Mouse (Mus musculus): Measurements from ENCODE around the gene Egflam. TPM values are rescaled to one million over a fixed set of nuclear protein-coding genes. Genes with fewer than 3 reads are reported as not detected.

Gene Egflam
- 1 to 10 TPM; 3.9 to 4.1 TPM for total RNA-seq (2021)
- long read RNA-seq, experiment 1, partial matches to known transcripts: 1 of 1 reads
- long read RNA-seq, experiment 1, other reads (novel, unspliced or antisense): 0 of 1 reads
- long read RNA-seq, experiment 2, full-length matches to known transcripts: 1 of 1 reads
- long read RNA-seq, experiment 2, partial matches to known transcripts: 0 of 1 reads
- long read RNA-seq, experiment 2, other reads (novel, unspliced or antisense): 0 of 1 reads

- peak; percentile 29 to 43 for DNase-seq
Measured at GRCm38 (mm10) chr15:7397818-7398608, at the start of gene Egflam. Gene Egflam, minus strand, starts transcription at chr15:7398395.

DNA sequence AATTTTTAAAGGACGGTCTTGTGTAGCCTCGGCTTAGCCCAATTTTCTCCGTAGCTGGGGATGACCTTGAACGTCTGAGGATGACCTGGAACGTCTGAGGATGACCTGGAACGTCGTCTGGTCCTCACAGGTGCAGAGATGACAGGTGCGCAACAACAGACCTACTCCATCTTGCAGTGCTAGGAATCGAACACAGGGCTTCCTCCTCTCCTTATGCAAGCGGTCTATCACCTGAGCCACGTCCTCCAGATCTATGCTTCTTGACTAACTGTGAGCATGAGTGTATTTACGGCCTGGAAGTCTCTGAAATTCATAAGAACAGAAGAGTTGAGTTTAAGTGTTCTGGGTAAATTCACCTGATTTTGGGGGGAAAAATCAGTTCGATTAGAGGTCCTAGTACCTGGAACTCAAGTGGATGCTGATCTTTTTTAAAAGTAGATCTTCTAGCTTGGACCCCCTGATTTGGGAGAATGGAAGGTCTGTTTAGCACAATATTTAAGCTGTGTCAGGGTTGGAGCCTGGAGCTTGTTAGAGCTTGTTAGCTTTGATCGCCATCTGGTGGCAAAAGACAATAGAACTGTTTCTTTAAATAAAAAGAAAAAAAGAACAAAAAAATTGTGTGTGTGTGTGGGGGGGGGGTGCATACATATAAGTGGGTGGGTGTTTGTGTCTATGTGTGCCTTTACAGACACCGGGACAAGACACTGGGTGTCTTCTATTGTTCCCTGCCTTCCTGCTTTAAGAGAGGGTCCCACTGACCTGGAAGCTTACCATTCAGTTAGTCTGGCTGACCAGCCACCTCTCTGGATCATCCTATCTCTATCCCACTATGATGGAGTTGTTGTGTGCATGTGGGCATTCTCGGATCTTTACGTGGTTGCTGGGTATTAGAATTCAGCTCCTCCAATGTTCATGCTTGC, 45.5 kb upstream of the Egflam start:
- DNase-seq: peak in 1 of 2 experiments; percentile 23

DNA sequence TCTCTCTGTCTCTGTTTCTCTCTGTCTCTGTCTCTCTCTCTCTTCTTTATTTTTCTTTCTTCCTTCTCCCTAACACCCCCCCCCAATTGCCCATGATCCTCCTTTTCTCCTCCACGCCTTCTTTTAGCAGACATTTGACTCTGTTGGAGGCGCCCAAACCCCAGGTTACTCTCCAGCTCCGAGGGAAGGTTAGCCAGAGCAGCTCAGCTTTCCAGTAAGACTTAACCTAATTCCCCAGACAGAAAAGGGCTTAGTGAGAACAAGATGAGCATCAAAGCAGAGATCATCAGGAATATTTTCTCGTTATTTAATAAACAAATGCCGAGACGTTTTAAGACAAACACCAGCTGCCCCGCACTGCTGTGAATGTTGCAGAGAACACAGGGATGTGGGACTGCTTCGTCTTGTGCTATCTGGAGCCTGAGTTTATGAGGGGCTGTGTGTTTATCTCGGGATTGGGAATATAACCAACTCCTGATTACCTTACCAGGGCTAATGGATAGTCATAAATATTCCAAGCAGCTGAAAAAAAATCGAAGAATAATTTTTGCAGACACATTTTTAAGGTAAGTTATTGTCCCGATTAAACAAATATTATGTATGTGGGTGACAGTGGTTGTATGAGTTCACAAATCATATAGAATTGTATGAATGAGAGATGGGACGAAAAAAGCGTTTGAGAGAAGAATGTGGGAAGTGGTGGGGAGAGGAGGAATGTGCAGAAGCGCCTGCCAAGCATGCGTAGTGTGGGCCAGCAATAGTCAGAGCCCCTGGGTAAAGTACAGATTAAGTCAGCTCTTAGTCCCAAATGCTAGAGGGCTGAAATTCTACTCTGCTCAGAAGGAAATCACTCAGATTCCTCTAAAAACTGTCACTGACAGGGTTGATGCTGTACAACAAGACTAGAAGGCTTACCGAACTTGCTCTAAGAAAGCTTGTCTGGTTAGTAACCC, 44.2 kb upstream of the Egflam start:
- no peak for DNase-seq

- DNase-seq: no peak
Measured at GRCm38 (mm10) chr15:7424282-7424681, 26.1 kb upstream of the Egflam start.

DNA sequence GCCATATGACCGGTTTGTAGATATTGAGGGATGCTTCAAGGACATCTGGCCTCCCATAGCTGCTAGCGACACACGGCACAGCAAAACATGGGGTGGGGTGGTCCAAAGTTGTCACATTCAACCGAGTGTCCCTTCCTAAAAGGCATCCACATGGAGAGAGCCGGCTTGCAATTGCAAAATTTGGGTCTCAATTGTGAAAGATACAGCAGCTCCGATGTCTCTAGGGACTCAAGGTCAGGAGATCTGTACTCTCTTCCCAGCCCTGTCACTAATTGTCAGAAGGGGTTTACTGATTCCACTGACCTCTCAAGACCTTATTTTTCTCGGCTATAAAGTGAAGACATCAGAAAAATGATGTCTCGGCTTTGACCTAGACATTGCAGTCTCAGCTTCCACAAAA, 6.3 kb upstream of the Egflam start:
- DNase-seq: no peak

DNA sequence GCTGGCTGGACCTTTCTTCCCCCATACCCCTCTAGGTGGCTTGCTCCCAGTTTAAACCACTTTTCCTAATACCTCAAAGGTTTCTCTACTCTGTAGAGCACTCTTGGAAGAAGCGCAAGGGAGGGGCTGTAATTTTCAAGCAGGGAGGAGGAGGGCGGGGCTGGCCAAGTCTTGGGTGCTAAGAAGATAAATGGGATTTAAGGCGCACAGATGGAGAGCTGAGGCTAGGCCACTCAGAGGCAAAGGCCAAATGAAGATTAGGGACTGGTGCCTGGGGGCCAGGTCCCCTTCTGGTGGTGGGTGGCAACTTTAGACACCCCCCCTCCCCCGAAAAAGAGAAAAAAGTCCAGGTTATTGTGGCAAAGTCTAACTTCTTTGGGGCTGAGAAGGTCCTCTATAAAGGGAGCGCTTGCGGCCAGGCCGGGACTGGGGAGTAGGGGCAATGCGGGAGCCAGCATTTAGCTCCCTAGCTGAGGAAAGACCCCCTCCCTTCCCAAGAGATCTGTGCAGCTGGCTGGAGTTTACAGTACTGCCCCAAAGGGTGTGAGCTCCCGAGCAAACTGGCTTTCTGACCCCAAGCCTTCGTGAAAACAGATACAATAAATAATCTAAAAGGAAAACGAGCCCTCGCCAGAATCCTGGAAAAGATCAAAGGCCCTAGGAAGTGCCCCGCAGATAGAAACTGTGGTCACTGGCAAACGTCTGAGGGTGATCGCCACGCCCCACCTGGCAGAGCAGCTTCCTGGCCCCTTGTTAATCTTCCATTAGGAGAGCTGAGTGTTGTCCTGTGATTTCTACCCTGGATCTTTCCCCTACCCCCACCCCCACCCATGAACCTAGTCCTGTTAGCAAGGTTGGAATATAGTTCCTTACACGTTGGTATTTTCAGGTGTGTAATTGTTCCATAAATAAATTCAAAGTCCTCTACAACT, 680 bp upstream of the Egflam start:
- DNase-seq: peak; percentile 1 to 2

GRCm38 (mm10) chr15:7397446-7397817, 763 bp downstream of the Egflam start:
- DNase-seq: no peak

- no peak for DNase-seq
Measured at GRCm38 (mm10) chr15:7383349-7383748, 14.8 kb downstream of the Egflam start.

GRCm38 (mm10) chr15:7382457-7382856, 15.7 kb downstream of the Egflam start:
- no peak for DNase-seq

DNA sequence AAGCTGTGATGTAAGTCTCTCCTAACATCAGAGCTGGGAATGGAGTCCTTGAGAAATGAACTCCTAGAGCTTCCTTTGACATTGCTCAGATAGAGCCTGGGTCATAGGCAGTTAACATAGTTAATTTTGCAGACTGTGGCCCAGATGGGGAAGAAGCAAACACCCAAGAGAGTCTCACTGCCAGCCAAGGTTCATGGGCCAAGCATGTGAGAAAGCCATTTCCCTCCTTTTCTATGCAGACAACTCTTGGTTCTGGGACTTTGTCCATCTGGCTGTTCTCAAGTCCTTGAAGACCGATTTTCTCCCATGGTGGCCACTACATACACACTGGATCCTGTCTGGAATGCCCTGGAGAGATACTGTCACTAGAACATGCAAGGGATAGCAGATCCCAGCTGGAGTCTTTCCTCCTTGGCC, 45.6 kb downstream of the Egflam start:
- DNase-seq: no peak

DNA sequence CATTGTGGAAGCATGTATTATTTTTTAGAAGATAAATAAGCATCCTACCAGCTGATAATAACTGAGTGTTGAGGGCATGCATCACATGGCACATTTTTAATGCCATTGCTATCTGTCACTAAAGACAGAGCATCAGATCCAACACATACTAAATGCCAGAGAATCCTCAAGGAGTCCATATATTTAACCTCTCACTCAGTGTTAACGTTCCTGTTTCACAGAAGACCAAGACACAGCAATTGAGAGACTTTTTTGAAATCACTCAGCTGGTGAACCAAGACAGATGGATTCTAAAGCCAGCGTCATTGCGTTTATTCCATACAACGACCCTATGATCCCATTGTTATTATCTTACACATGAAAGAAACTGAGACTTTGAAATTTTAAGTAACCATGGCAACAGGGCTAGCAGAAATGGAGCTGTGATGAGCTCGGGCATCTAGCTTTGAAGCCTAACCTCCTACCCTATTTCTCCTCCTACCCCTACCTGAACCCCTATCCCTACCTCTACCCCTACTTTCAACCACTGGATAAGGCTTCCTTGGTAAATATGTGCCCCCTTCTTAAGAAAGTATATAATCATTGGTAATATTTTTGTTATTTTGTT, 57.4 kb downstream of the Egflam start:
- no peak for DNase-seq

- no peak for DNase-seq
Measured at GRCm38 (mm10) chr15:7334517-7335298, 63.5 kb downstream of the Egflam start.

GRCm38 (mm10) chr15:7332875-7333274, 65.3 kb downstream of the Egflam start:
- DNase-seq: no peak

DNA sequence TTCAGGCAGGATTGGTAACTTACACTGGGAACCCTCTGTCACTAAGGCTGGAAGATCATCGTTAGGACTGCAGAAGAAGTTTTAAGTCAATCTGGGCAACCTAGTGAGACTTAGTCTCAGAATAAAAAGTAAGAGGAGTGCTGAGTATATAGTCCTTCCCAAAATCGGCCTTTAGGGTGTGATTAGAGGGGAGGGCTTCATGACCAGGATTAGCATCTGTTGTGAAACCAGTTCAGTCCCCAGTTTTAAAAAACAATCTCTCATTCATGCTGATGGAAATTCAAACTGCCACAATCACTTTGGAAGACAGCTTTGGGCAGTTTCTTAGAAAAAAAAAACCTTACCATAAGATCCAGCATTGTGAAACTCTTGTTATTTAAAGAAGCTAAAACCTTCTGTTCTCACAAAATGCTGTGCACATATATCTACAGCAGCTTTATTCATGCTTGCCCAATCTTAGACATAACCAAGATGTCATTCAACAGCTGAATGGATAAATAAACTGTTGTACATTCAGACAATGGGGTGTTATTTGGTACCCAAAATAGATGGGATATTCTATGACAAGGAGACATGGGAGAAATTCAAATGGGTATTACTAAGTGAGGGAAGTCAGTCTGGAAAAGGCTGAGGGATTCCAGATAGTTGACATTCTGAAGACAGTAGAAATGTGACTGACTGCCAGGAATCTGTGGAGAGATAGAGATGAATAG, 75.4 kb downstream of the Egflam start:
- DNase-seq: no peak

GRCm38 (mm10) chr15:7320901-7321300, 77.3 kb downstream of the Egflam start:
- DNase-seq: no peak

- DNase-seq: no peak
Measured at GRCm38 (mm10) chr15:7315539-7315938, 82.7 kb downstream of the Egflam start.

DNA sequence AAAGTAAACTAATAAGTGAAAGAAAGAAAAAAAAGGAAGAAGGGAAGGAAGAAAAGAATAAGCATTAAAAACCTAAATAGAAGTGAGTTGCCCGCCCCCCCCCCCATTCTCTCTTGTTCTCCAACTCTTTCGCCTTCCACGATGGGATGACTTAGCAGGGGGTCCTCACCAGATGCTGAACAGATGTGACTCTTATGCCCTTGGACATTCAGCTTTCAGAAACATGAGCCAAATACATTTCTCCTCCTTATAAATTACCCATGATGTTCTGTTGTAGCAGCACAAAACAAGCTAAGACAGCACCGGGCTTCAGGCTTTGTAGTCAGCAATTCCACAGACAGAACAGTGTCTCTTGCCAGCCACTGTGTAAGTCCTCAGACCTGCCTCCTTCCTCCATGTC, 89.5 kb downstream of the Egflam start:
- no peak for DNase-seq

DNA sequence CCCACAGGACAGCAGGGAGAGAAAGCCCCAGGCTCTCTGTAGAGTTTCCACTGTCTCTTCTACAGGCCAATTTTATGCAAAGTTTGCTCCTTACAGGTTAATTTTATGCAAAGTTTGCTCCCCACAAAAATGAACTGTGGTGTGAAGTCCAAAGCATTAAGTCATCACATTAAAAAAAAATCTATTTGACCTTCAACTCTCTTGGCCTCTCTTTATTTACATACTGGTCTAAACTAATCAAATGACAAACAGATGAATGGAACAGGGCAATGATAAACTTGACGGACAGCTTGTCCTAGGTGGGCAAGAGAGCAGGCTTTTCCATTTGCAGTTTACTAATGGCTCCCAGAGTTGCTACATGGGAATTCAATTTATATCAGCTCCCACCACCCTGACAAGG, 98.3 kb downstream of the Egflam start:
- no peak for DNase-seq
